Mouse (Mus musculus) neural tube, embryonic 13.5 days (tissue): Measurements from ENCODE around the gene Timp1. TPM values are rescaled to one million over a fixed set of nuclear protein-coding genes. Genes with fewer than 3 reads are reported as not detected.

Experiments
- ATAC-seq: fragments of 200-750 bp; cut with Nextera tagmentation; 2 replicates; pipeline ENCODE4 v1.8.0; 2017; ENCODE audit warnings: low read depth, mild to moderate bottlenecking, moderate TSS enrichment, moderate library complexity
- H3K27ac ChIP-seq: fragments of 300-500 bp; sonication (generic); replicated peaks from 2 replicates; pipeline ENCODE4 v1.5.1; 2015; ENCODE audit warnings: moderate library complexity, mild to moderate bottlenecking, inconsistent platforms
- H3K27me3 ChIP-seq: fragments of 300-500 bp; sonication (generic); 2 replicates; pipeline ENCODE4 v1.6.1; 2015; ENCODE audit warnings: mild to moderate bottlenecking, inconsistent platforms
- H3K36me3 ChIP-seq: fragments of 300-500 bp; sonication (generic); 2 replicates; pipeline ENCODE4 v1.6.1; 2015; ENCODE audit warnings: mild to moderate bottlenecking, inconsistent platforms
- H3K4me1 ChIP-seq: fragments of 300-500 bp; sonication (generic); replicated peaks from 2 replicates; pipeline ENCODE4 v1.6.1; 2015; ENCODE audit warnings: inconsistent platforms
- H3K4me2 ChIP-seq: fragments of 300-500 bp; sonication (generic); 2 replicates; pipeline ENCODE4 v1.6.1; 2015; ENCODE audit warnings: inconsistent platforms, mild to moderate bottlenecking, moderate library complexity
- H3K4me3 ChIP-seq: fragments of 300-500 bp; sonication (generic); 2 replicates; pipeline ENCODE4 v1.5.1; 2015; ENCODE audit warnings: mild to moderate bottlenecking, inconsistent platforms
- H3K9ac ChIP-seq: fragments of 300-500 bp; sonication (generic); 2 replicates; pipeline ENCODE4 v1.6.1; 2015; ENCODE audit warnings: moderate library complexity, mild to moderate bottlenecking, inconsistent platforms
- H3K9me3 ChIP-seq: fragments of 300-500 bp; sonication (generic); 2 replicates; pipeline ENCODE4 v1.6.1; 2016; ENCODE audit warnings: inconsistent platforms
- WGBS: fragments of 180-500 bp; shearing (Covaris S2); methylation state at CpG from one replicate; pipeline ENCODE4 v1.1.7; 2015; 5-methylcytosine and 5-hydroxymethylcytosine counted together
- polyA plus RNA-seq: library from polyadenylated mRNA; unstranded; fragments of >200 nt; fragmentation: Nextera tagmentation; extraction: Ambion mirVana; gene quantifications from 2 replicates; pipeline ENCODE4 v1.2.1, GENCODE M21; 2015

The Timp1 gene
- polyA plus RNA-seq = 5.0 and 5.3 TPM in 2 replicates

DNA sequence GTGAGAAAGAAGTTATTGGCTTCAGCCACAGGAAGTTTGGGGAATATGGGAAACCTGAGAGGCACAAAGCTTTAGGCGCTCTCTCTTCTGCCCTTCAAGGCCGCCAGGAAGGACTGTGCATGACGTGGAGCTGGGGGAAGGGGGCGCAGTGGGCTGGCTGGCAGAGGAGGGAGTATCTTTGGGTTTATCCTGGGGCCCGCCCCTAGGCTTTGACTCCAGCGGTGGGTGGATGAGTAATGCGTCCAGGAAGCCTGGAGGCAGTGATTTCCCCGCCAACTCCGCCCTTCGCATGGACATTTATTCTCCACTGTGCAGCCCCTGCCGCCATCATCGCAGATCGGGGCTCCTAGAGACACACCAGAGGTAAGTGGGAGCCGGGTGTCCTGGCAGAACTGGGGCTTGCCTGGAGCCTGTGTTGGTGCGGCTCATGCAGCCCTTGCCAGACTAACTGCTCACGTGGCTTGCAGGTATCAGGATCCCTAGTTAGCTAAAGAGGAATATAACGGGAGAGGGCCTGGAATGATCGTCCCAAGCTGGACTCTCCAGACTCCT, at the start of gene Timp1:
Gene Timp1, plus strand, starts transcription at position 205 of the 552 bp plus-strand sequence.
- H3K27me3 ChIP-seq = no peaks in the 10 kb centered on the region
- WGBS = 19% methylated on average over 18 of the region's 18 CpGs
- no peaks in the 10 kb centered on the region for H3K36me3 ChIP-seq
- no peak for ATAC-seq
- H3K27ac ChIP-seq = no peak within 1 kb of the TSS
- H3K4me3 ChIP-seq = peak within 1 kb of the TSS; percentile 14; the same call in 1 of the 2 replicates
- H3K4me1 ChIP-seq = no peaks in the 10 kb centered on the region
- peak within 1 kb of the TSS; percentile 38 for H3K4me2 ChIP-seq
- H3K9ac ChIP-seq = no peak within 1 kb of the TSS
- no peaks in the 10 kb centered on the region for H3K9me3 ChIP-seq

- Histone ChIP-seq H3K4me2 (no peak overlapping the region), H3K27ac (no peak overlapping the region), H3K9me3 (no peaks in the 10 kb centered on the region), H3K4me1 (no peaks in the 10 kb centered on the region), H3K36me3 (no peaks in the 10 kb centered on the region), H3K4me3 (no peak overlapping the region), H3K27me3 (no peaks in the 10 kb centered on the region), H3K9ac (no peak overlapping the region)
- WGBS = 31% methylated on average over 5 of the region's 5 CpGs
- no peak for ATAC-seq
These were observed 41.0 kb upstream of the Timp1 start for GRCm38 (mm10) chrX:20828934-20829333.

DNA sequence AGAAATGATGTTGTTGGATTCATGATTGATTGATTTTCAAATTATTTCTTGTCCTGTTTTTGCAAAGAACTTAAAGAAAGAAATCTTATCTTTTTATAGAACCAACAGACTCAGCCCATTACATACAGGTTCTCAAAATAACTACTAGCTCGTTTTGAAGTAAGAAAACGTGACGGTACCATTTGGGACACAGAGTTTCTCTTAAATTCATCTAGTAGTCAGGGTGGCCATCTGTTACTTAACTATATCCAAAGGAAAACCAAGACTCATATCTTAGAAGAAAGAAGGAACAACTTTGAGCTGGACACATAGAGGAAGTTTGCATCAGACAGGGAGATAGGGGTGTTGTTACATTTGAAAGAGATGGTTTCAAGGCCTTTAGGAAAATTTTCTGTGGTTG, 22.7 kb upstream of the Timp1 start:
- H3K4me2 ChIP-seq = no peak overlapping the region
- H3K4me3 ChIP-seq = no peak overlapping the region
- ATAC-seq = no peak
- 0 out of 2 replicates have a peak overlapping the region, but pooled peaks have one; percentile 76 for H3K27ac ChIP-seq
- H3K27me3 ChIP-seq = no peaks in the 10 kb centered on the region
- no peaks in the 10 kb centered on the region for H3K9me3 ChIP-seq
- H3K4me1 ChIP-seq = peaks cover 13% of the 10 kb centered on the region
- 91% methylated on average over 3 of the region's 3 CpGs for WGBS
- no peak overlapping the region for H3K9ac ChIP-seq
- H3K36me3 ChIP-seq = peaks cover 22% of the 10 kb centered on the region

DNA sequence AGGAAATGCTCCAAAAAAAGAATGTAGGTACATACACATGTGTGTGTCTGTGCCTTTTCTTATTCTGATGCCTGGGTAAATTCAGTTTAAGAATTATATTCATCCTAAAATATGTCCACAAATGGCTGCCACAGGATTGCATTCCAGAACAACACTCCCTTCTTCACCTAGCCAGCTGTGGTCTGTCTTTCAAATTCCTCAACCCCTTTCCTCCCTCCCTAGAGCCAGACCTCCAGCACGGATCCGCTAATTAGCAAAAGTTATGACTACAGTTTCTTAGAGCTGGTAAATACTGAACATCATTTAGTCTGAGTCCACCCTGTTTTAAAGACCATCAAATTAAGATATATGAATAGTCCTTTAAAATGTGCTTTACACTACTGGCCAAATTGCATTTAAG, 22.1 kb upstream of the Timp1 start:
- H3K4me3 ChIP-seq = peak overlapping the region; percentile 62
- ATAC-seq = peak; percentile 24; the same call in 1 of the 2 replicates
- H3K4me2 ChIP-seq = peak overlapping the region; percentile 50
- H3K27me3 ChIP-seq = no peaks in the 10 kb centered on the region
- peak overlapping the region; percentile 76 for H3K27ac ChIP-seq
- H3K9me3 ChIP-seq = no peaks in the 10 kb centered on the region
- 19% methylated on average over 2 of the region's 2 CpGs for WGBS
- H3K36me3 ChIP-seq = peaks cover 22% of the 10 kb centered on the region
- H3K4me1 ChIP-seq = peaks cover 13% of the 10 kb centered on the region
- H3K9ac ChIP-seq = no peak overlapping the region

DNA sequence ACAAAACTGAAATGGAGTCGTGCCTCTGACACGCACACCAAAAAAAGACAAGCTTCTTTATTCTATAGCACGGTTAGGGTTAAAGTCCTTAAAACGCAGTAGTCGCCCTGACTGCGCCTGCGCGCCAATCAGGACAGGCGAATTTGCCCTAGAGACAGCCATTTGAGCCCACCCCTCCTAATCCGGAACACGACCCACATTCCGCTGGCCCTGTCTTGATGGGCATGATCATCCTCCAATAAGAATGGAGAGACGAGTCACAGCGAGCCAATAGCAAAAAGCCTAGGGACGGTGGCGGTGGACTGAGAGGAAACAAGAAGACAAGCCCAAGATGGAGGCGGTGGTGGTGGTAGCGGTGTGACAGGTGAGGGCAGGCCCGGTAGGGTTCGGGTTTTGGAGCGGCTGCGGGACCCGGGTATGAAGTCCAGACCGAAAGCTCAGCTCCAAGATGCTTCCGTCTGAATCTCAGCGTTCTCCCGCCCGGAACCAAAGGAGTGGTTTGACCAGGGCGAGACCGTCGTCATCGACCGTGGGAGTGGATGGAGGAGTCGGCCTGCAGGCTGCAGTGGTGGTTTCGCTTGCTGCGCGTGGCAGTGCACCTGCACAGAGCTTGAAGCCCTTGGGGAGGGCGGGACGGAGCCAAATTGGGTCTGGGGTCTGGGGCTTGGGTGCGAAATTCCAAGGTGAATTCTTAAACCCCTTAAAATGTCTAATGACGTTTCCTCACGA, 21.5 kb upstream of the Timp1 start:
- peak; percentile 98 for ATAC-seq
- peak overlapping the region; percentile 62 for H3K4me3 ChIP-seq
- peak overlapping the region; percentile 84 for H3K9ac ChIP-seq
- 17% methylated on average over 42 of the region's 42 CpGs for WGBS
- H3K9me3 ChIP-seq = no peaks in the 10 kb centered on the region
- peak overlapping the region; percentile 73 for H3K4me2 ChIP-seq
- H3K27ac ChIP-seq = peak overlapping the region; percentile 81
- H3K36me3 ChIP-seq = peaks cover 28% of the 10 kb centered on the region
- H3K4me1 ChIP-seq = peaks cover 13% of the 10 kb centered on the region
- H3K27me3 ChIP-seq = no peaks in the 10 kb centered on the region

GRCm38 (mm10) chrX:20853794-20854193, 16.2 kb upstream of the Timp1 start:
- peaks cover 60% of the 10 kb centered on the region for H3K36me3 ChIP-seq

GRCm38 (mm10) chrX:20861453-20862104, 8.4 kb upstream of the Timp1 start:
- H3K27ac ChIP-seq = no peak overlapping the region
- no peak overlapping the region for H3K9ac ChIP-seq
- H3K4me2 ChIP-seq = no peak overlapping the region
- 57% methylated on average over 5 of the region's 5 CpGs for WGBS
- peaks cover 29% of the 10 kb centered on the region for H3K36me3 ChIP-seq
- H3K4me1 ChIP-seq = no peaks in the 10 kb centered on the region
- no peak for ATAC-seq
- H3K27me3 ChIP-seq = no peaks in the 10 kb centered on the region
- no peaks in the 10 kb centered on the region for H3K9me3 ChIP-seq
- no peak overlapping the region for H3K4me3 ChIP-seq

More at GRCm38 (mm10) chrX:20853794-20854193, 16.2 kb upstream of the Timp1 start:
- no peak overlapping the region for H3K9ac ChIP-seq
- peaks cover 13% of the 10 kb centered on the region for H3K4me1 ChIP-seq
- no peak overlapping the region for H3K4me2 ChIP-seq
- H3K4me3 ChIP-seq = no peak overlapping the region
- WGBS = 95% methylated on average over 7 of the region's 7 CpGs
- no peaks in the 10 kb centered on the region for H3K27me3 ChIP-seq
- H3K9me3 ChIP-seq = no peaks in the 10 kb centered on the region
- H3K27ac ChIP-seq = no peak overlapping the region
- no peak for ATAC-seq

- Histone ChIP-seq H3K9ac (no peak overlapping the region), H3K4me2 (no peak overlapping the region), H3K4me3 (no peak overlapping the region), H3K27me3 (no peaks in the 10 kb centered on the region), H3K4me1 (no peaks in the 10 kb centered on the region), H3K36me3 (peaks cover 27% of the 10 kb centered on the region), H3K27ac (no peak overlapping the region), H3K9me3 (no peaks in the 10 kb centered on the region)
- 43% methylated on average over 26 of the region's 29 CpGs for WGBS
- no peak for ATAC-seq
These were observed 7.6 kb upstream of the Timp1 start for GRCm38 (mm10) chrX:20862105-20863065.

GRCm38 (mm10) chrX:20863161-20864101, 6.5 kb upstream of the Timp1 start:
- H3K4me1 ChIP-seq = no peaks in the 10 kb centered on the region
- H3K4me3 ChIP-seq = no peak overlapping the region
- 89% methylated on average over 9 of the region's 9 CpGs for WGBS
- no peak for ATAC-seq
- no peaks in the 10 kb centered on the region for H3K27me3 ChIP-seq
- H3K9me3 ChIP-seq = no peaks in the 10 kb centered on the region
- H3K4me2 ChIP-seq = no peak overlapping the region
- H3K27ac ChIP-seq = no peak overlapping the region
- peaks cover 17% of the 10 kb centered on the region for H3K36me3 ChIP-seq
- H3K9ac ChIP-seq = no peak overlapping the region

- Histone ChIP-seq H3K4me3 (no peak overlapping the region), H3K4me2 (no peak overlapping the region), H3K9me3 (no peaks in the 10 kb centered on the region), H3K36me3 (peaks cover 5% of the 10 kb centered on the region; the same call in 1 of the 2 replicates), H3K9ac (no peak overlapping the region), H3K4me1 (no peaks in the 10 kb centered on the region), H3K27me3 (no peaks in the 10 kb centered on the region), H3K27ac (no peak overlapping the region)
- no peak for ATAC-seq
- WGBS = 71% methylated on average over 4 of the region's 4 CpGs
These were observed 1.9 kb upstream of the Timp1 start for GRCm38 (mm10) chrX:20868091-20868490.

DNA sequence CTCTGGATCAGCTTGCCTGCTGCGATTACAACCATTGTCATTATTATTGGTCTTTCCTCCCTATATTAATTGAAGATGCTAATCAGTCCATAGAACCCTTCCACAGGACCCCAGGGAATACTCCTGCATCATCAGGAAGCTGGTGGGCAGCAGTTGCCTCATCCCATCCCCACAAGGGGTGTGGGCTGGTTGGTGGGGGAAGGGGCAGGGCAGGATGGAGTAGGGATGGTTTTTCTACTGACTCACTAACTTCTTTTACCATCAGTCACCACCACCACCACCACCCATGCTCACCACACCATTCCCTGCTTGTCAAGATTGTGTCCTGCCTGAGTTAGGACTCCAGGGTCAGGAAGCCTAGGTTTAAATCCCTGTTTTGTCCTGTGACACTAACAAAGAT, 763 bp upstream of the Timp1 start:
- Histone ChIP-seq H3K36me3 (no peaks in the 10 kb centered on the region), H3K27ac (no peak overlapping the region), H3K9me3 (no peaks in the 10 kb centered on the region), H3K4me2 (no peak overlapping the region), H3K4me3 (no peak overlapping the region), H3K9ac (no peak overlapping the region), H3K4me1 (no peaks in the 10 kb centered on the region), H3K27me3 (no peaks in the 10 kb centered on the region)
- WGBS = 71% methylated on average over 1 of the region's 1 CpGs
- 0 out of 2 replicates have a peak, but pooled peaks have one; percentile 26 for ATAC-seq
